Mouse (Mus musculus) mouse embryonic stem cell (cell line): ENCODE results near the gene Arhgap6.

Experiments used
- in situ Hi-C, 2 experiments: fragments of 300-500 bp; cut with MboI; formaldehyde crosslinking; loops; 1 replicate in 1 of 2; 3 replicates in 1 of 2; pipeline ENCODE4 v1.14.3; 2019 to 2020; ENCODE audit warnings: low sequenced_read_pairs in 2 of 2, low pct_unique_long_range_greater_than_20kb in 1 of 2, mixed read lengths in 1 of 2; ENCODE audit not compliant: unreplicated experiment in 1 of 2

Arhgap6 gene

GRCm38 (mm10) chrX:168943217-168943616 lies 148.3 kb downstream of the Arhgap6 start:
- in situ Hi-C loops = no loop called here

- in situ Hi-C loops = no loop called here
Measured at GRCm38 (mm10) chrX:168975444-168975843, 180.5 kb downstream of the Arhgap6 start.

GRCm38 (mm10) chrX:168977776-168978175 lies 182.9 kb downstream of the Arhgap6 start:
- in situ Hi-C loops = no loop called here

- in situ Hi-C loops = no loop called here
Measured at GRCm38 (mm10) chrX:168980370-168980769, 185.5 kb downstream of the Arhgap6 start.

GRCm38 (mm10) chrX:169007066-169007465 lies 212.2 kb downstream of the Arhgap6 start:
- in situ Hi-C loops = no loop called here

GRCm38 (mm10) chrX:169012701-169013100 lies 217.8 kb downstream of the Arhgap6 start:
- in situ Hi-C loops = no loop called here

- in situ Hi-C loops = no loop called here
Measured at GRCm38 (mm10) chrX:169034390-169034789, 239.5 kb downstream of the Arhgap6 start.

- in situ Hi-C loops = no loop called here
Measured at GRCm38 (mm10) chrX:169036403-169037296, 241.8 kb downstream of the Arhgap6 start.

GRCm38 (mm10) chrX:169037401-169037800 lies 242.5 kb downstream of the Arhgap6 start:
- in situ Hi-C loops = no loop called here

GRCm38 (mm10) chrX:169043872-169044271 lies 249.0 kb downstream of the Arhgap6 start:
- in situ Hi-C loops = no loop called here

GRCm38 (mm10) chrX:169047595-169047994 lies 252.7 kb downstream of the Arhgap6 start:
- in situ Hi-C loops = no loop called here

GRCm38 (mm10) chrX:169049550-169049949 lies 254.7 kb downstream of the Arhgap6 start:
- in situ Hi-C loops = no loop called here

- in situ Hi-C loops = no loop called here
Measured at GRCm38 (mm10) chrX:169053907-169054476, 259.1 kb downstream of the Arhgap6 start.

- in situ Hi-C loops = no loop called here
Measured at GRCm38 (mm10) chrX:169062555-169062954, 267.7 kb downstream of the Arhgap6 start.

GRCm38 (mm10) chrX:169065298-169065697 lies 270.4 kb downstream of the Arhgap6 start:
- in situ Hi-C loops = no loop called here

GRCm38 (mm10) chrX:169065922-169066321 lies 271.0 kb downstream of the Arhgap6 start:
- in situ Hi-C loops = no loop called here

- in situ Hi-C loops = no loop called here
Measured at GRCm38 (mm10) chrX:169075020-169075419, 280.1 kb downstream of the Arhgap6 start.

GRCm38 (mm10) chrX:169081609-169082008 lies 286.7 kb downstream of the Arhgap6 start:
- in situ Hi-C loops = no loop called here

GRCm38 (mm10) chrX:169085871-169086270 lies 291.0 kb downstream of the Arhgap6 start:
- in situ Hi-C loops = no loop called here

- in situ Hi-C loops = no loop called here
Measured at GRCm38 (mm10) chrX:169089221-169089620, 294.3 kb downstream of the Arhgap6 start.
